Mouse (Mus musculus) neural tube, embryonic 11.5 days (tissue): ENCODE data around the gene F11r. TPM values are rescaled to one million over a fixed set of nuclear protein-coding genes. Genes with fewer than 3 reads are reported as not detected.
A peak's percentile ranks its signal among the peaks of the same experiment; 100 is the strongest.

Source experiments
- ATAC-seq: fragments of 200-750 bp; cut with Nextera tagmentation; 2 replicates; pipeline ENCODE4 v1.8.0; 2017; ENCODE audit warnings: moderate number of reproducible peaks, mild to moderate bottlenecking, moderate TSS enrichment, moderate library complexity; ENCODE audit not compliant: insufficient read depth, low FRiP score, low TSS enrichment
- DNase-seq: peaks from one replicate; pipeline ENCODE4 v3.0.0-alpha.2; 2015; ENCODE audit warnings: low spot score
- H3K27ac ChIP-seq: fragments of 300-500 bp; sonication (generic); 2 replicates; pipeline ENCODE4 v1.5.1; 2014; ENCODE audit warnings: low read depth, mild to moderate bottlenecking, low read length
- H3K27me3 ChIP-seq: fragments of 300-500 bp; sonication (generic); 2 replicates; pipeline ENCODE4 v1.6.1; 2014; ENCODE audit warnings: mild to moderate bottlenecking, low read length, mixed read lengths; ENCODE audit not compliant: control insufficient read depth, insufficient read depth
- H3K36me3 ChIP-seq: fragments of 300-500 bp; sonication (generic); 2 replicates; pipeline ENCODE4 v1.6.1; 2014; ENCODE audit warnings: mild to moderate bottlenecking, low read length, moderate library complexity, mixed read lengths; ENCODE audit not compliant: control insufficient read depth, insufficient read depth
- H3K4me1 ChIP-seq: fragments of 300-500 bp; sonication (generic); 2 replicates; pipeline ENCODE4 v1.6.1; 2014; ENCODE audit warnings: low read length, mixed read lengths; ENCODE audit not compliant: control insufficient read depth, insufficient read depth
- H3K4me2 ChIP-seq: fragments of 300-500 bp; sonication (generic); 2 replicates; pipeline ENCODE4 v1.6.1; 2014; ENCODE audit warnings: low read depth, mild to moderate bottlenecking, moderate library complexity
- H3K4me3 ChIP-seq: fragments of 300-500 bp; sonication (generic); 2 replicates; pipeline ENCODE4 v1.5.1; 2014; ENCODE audit warnings: low read depth, low read length
- H3K9ac ChIP-seq: fragments of 300-500 bp; sonication (generic); 2 replicates; pipeline ENCODE4 v1.6.1; 2014; ENCODE audit warnings: mild to moderate bottlenecking, low read length
- H3K9me3 ChIP-seq: fragments of 300-500 bp; sonication (generic); 2 replicates; pipeline ENCODE4 v1.6.1; 2016; ENCODE audit warnings: low read length; ENCODE audit not compliant: control insufficient read depth
- WGBS: fragments of 180-500 bp; shearing (Covaris S2); extraction: QIAGEN DNeasy Blood & Tissue Kit; methylation state at CpG from one replicate; pipeline ENCODE4 v1.1.7; 2014; 5-methylcytosine and 5-hydroxymethylcytosine counted together
- polyA plus RNA-seq: library from polyadenylated mRNA; unstranded; fragments of >200 nt; fragmentation: Nextera tagmentation; extraction: Ambion mirVana; gene quantifications from 2 replicates; pipeline ENCODE4 v1.2.1, GENCODE M21; 2014

The F11r gene
- polyA plus RNA-seq, 1 experiment from 2014 or later: 21.0 TPM

GRCm38 (mm10) chr1:171495371-171495770 is 58.0 kb downstream of the F11r start:
- Histone ChIP-seq H3K9me3 (no peaks in the 10 kb centered on the region), H3K9ac (no peak overlapping the region), H3K27me3 (no peaks in the 10 kb centered on the region), H3K4me2 (no peak overlapping the region), H3K4me3 (no peak overlapping the region), H3K36me3 (no peaks in the 10 kb centered on the region), H3K4me1 (no peaks in the 10 kb centered on the region), H3K27ac (no peak overlapping the region)
- DNase-seq (no peak), ATAC-seq (no peak)
- WGBS: 88% methylated on average over 6 of the region's 6 CpGs

GRCm38 (mm10) chr1:171499856-171500255 is 62.5 kb downstream of the F11r start:
- 85% methylated on average over 5 of the region's 5 CpGs for WGBS
- no peaks in the 10 kb centered on the region for H3K27me3 ChIP-seq

GRCm38 (mm10) chr1:171501016-171501610 is 63.8 kb downstream of the F11r start:
- no peaks in the 10 kb centered on the region for H3K27me3 ChIP-seq
- no peak for DNase-seq
- ATAC-seq: no peak
- no peak overlapping the region for H3K27ac ChIP-seq
- H3K4me2 ChIP-seq: no peak overlapping the region
- H3K9me3 ChIP-seq: no peaks in the 10 kb centered on the region
- H3K4me3 ChIP-seq: no peak overlapping the region
- H3K36me3 ChIP-seq: no peaks in the 10 kb centered on the region
- no peaks in the 10 kb centered on the region; the same call in 1 of the 2 replicates for H3K4me1 ChIP-seq
- WGBS: 63% methylated on average over 6 of the region's 6 CpGs
- H3K9ac ChIP-seq: no peak overlapping the region

More at GRCm38 (mm10) chr1:171499856-171500255, 62.5 kb downstream of the F11r start:
- no peak for DNase-seq
- Histone ChIP-seq H3K9ac (no peak overlapping the region), H3K4me2 (no peak overlapping the region), H3K36me3 (no peaks in the 10 kb centered on the region), H3K9me3 (no peaks in the 10 kb centered on the region), H3K4me3 (no peak overlapping the region), H3K4me1 (no peaks in the 10 kb centered on the region; the same call in 1 of the 2 replicates), H3K27ac (no peak overlapping the region)
- ATAC-seq: no peak

DNA sequence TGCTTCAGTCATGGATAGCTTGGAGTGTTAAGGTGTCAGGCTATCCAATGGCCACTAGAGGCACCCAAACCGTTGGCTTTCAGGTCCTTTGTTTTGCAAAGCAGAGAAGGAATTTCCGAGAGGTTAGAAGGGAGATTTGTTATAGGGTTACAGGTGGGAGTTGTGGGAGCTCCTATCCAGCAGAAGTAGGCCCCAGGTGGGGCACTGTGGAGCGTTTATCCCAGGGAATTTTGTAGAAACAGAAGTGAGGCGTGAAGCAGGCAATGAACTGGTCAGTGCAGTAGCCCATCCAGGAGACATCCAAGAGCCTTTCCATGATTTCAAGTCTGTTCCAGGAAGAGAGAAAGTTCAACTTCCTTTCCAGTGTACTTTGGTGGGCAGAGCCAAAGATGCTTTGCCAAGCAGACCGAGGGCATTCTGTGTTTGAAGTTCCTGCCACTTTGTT is 64.3 kb downstream of the F11r start:
- ATAC-seq (no peak), DNase-seq (peak; percentile 55)
- Histone ChIP-seq H3K9me3 (no peaks in the 10 kb centered on the region), H3K4me2 (peak overlapping the region; percentile 15; the same call in 1 of the 2 replicates), H3K36me3 (no peaks in the 10 kb centered on the region), H3K27ac (peak overlapping the region; percentile 21; the same call in 1 of the 2 replicates), H3K27me3 (no peaks in the 10 kb centered on the region), H3K4me3 (no peak overlapping the region), H3K9ac (no peak overlapping the region), H3K4me1 (no peaks in the 10 kb centered on the region; the same call in 1 of the 2 replicates)
- WGBS: 8% methylated on average over 5 of the region's 5 CpGs

DNA sequence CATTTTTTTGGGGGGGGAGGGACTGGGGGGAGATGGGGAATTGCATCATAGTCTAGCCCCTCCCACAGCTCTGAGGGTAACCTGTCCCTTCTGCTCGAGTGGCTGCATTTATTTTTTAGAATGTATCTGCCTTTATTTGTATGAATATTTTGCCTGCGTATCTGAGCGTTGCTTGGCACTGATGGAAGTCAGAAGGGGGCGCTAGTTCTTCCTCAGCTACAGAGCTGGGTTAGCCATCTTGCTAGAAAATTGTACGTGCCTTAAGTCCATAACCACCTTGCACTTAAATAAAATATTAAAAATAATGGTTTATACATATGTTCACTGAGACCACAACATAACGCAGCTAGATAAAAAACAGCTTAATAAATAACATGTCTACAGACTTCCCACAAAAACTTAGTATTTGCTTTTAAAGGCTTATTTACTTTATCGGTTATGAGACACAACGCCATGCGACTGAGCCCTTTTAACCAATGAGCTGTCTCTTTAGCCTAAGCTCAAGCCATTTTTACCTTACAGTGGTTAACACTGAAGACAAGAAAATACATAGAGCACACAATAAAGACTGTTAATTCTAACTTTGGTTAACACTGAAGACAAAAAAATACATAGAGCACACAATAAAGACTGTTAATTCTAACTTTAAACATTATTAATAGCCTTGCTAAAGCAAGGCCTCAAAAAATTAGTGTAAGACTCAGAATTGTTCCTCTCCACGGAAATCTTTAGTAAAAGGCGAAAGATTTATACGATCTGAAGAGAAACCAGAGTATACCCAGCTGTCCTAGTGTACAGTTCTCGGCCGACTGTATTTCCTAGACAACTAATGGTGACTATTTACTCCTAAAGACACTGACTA is 65.3 kb downstream of the F11r start:
- ATAC-seq: peak; percentile 82
- DNase-seq: peak; percentile 67
- Histone ChIP-seq H3K27ac (peak overlapping the region; percentile 97), H3K9me3 (no peaks in the 10 kb centered on the region), H3K9ac (peak overlapping the region; percentile 79; the same call in 1 of the 2 replicates), H3K4me2 (peak overlapping the region; percentile 59; the same call in 1 of the 2 replicates), H3K36me3 (no peaks in the 10 kb centered on the region), H3K4me3 (no peak overlapping the region), H3K27me3 (no peaks in the 10 kb centered on the region), H3K4me1 (no peaks in the 10 kb centered on the region; the same call in 1 of the 2 replicates)
- WGBS: under 1% methylated on average over 14 of the region's 14 CpGs

DNA sequence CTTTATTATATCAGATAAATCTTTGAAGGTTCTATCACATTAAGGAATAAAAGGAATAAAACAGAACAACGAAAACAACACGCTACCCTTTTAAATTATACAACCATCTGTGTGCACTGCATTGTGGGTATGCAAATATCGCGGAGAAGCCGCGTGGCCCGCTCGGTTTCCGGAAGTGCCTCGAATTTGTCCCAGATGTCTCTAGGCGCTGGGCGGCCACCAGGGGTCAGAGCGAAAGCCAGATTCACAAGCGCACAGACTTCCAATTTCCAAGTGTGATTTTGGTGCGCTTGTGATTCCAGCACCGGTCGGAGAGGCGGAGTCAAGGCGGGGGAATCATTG is 65.9 kb downstream of the F11r start, which contains the start of gene Alyref2:
Gene Alyref2 (plus strand): TSS at position 229 of the 342 bp plus-strand sequence.
- Histone ChIP-seq H3K27me3 (no peaks in the 10 kb centered on the region), H3K4me3 (peak within 1 kb of the TSS; percentile 54), H3K9me3 (no peaks in the 10 kb centered on the region), H3K4me1 (no peaks in the 10 kb centered on the region; the same call in 1 of the 2 replicates), H3K9ac (peak within 1 kb of the TSS; percentile 79), H3K27ac (peak within 1 kb of the TSS; percentile 97), H3K4me2 (peak within 1 kb of the TSS; percentile 59), H3K36me3 (no peaks in the 10 kb centered on the region)
- WGBS: under 1% methylated on average over 19 of the region's 19 CpGs
- DNase-seq (peak; percentile 95), ATAC-seq (peak; percentile 86)

DNA sequence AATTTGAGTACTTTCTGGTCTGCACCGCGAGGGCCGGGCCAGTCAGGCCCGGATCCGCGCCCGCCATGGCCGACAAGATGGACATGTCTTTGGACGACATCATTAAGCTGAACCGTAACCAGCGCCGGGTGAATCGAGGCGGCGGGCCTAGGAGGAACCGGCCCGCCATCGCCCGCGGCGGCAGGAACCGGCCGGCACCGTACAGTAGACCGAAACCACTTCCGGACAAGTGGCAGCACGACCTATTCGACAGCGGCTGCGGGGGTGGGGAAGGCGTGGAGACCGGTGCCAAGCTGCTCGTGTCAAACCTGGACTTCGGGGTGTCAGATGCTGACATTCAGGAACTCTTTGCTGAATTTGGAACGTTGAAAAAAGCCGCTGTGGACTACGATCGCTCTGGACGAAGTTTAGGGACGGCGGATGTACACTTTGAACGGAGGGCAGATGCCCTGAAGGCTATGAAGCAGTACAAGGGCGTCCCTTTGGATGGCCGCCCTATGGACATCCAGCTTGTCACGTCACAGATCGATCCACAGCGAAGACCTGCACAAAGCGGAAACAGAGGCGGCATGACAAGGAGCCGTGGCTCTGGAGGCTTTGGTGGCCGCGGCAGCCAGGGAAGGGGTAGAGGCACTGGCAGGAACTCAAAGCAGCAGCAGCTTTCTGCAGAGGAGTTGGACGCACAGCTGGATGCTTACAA is 66.4 kb downstream of the F11r start:
- H3K4me2 ChIP-seq: peak overlapping the region; percentile 59
- H3K9ac ChIP-seq: peak overlapping the region; percentile 79
- no peaks in the 10 kb centered on the region for H3K36me3 ChIP-seq
- H3K27ac ChIP-seq: peak overlapping the region; percentile 97
- peak overlapping the region; percentile 54 for H3K4me3 ChIP-seq
- peak; percentile 67 for ATAC-seq
- under 1% methylated on average over 53 of the region's 53 CpGs for WGBS
- no peaks in the 10 kb centered on the region for H3K27me3 ChIP-seq
- no peaks in the 10 kb centered on the region for H3K9me3 ChIP-seq
- peak; percentile 79 for DNase-seq
- H3K4me1 ChIP-seq: no peaks in the 10 kb centered on the region; the same call in 1 of the 2 replicates

- Histone ChIP-seq H3K9me3 (no peaks in the 10 kb centered on the region), H3K4me2 (peak overlapping the region; percentile 59), H3K27me3 (no peaks in the 10 kb centered on the region), H3K9ac (no peak overlapping the region), H3K4me1 (no peaks in the 10 kb centered on the region; the same call in 1 of the 2 replicates), H3K36me3 (no peaks in the 10 kb centered on the region), H3K27ac (no peak overlapping the region), H3K4me3 (peak overlapping the region; percentile 54)
- DNase-seq (no peak), ATAC-seq (no peak)
- 80% methylated on average over 4 of the region's 4 CpGs for WGBS
Observed at GRCm38 (mm10) chr1:171504586-171504985, 67.3 kb downstream of the F11r start.
